Mouse (Mus musculus): ENCODE results near the gene Jam2.

Jam2 gene

GRCm38 (mm10) chr16:84774003-84774703 lies at the start of gene Jam2:
Gene Jam2 (plus strand): TSS chr16:84774123.
- peak; percentile 79 for DNase-seq

GRCm38 (mm10) chr16:84734806-84735165 lies 39.1 kb upstream of the Jam2 start:
- no peak for DNase-seq

- DNase-seq, result peak; percentile 97
These were observed 38.5 kb upstream of the Jam2 start, which contains the start of gene Mrpl39 for GRCm38 (mm10) chr16:84735166-84736105. Gene Mrpl39 (minus strand): TSS chr16:84735742.

- DNase-seq, result no peak
These were observed 36.6 kb upstream of the Jam2 start for GRCm38 (mm10) chr16:84737358-84737757.

- DNase-seq, result no peak
These were observed 29.0 kb upstream of the Jam2 start for GRCm38 (mm10) chr16:84744703-84745490.

GRCm38 (mm10) chr16:84745721-84746306 lies 28.1 kb upstream of the Jam2 start:
- no peak for DNase-seq

- DNase-seq, result no peak
These were observed 6.0 kb upstream of the Jam2 start for GRCm38 (mm10) chr16:84767956-84768355.

GRCm38 (mm10) chr16:84769182-84769581 lies 4.7 kb upstream of the Jam2 start:
- no peak for DNase-seq

- no peak for DNase-seq
These were observed 4.1 kb upstream of the Jam2 start for GRCm38 (mm10) chr16:84769619-84770464.

- DNase-seq, result no peak
These were observed 3.0 kb upstream of the Jam2 start for GRCm38 (mm10) chr16:84770891-84771290.

- peak; percentile 13 for DNase-seq
These were observed 2.5 kb upstream of the Jam2 start for GRCm38 (mm10) chr16:84771461-84771860.

GRCm38 (mm10) chr16:84772496-84773267 lies 1.2 kb upstream of the Jam2 start:
- peak; percentile 14 for DNase-seq

- DNase-seq, result no peak
These were observed 558 bp upstream of the Jam2 start for GRCm38 (mm10) chr16:84773268-84773861.

GRCm38 (mm10) chr16:84774761-84775231 lies 873 bp downstream of the Jam2 start:
- DNase-seq, result peak; percentile 32

- no peak for DNase-seq
These were observed 1.4 kb downstream of the Jam2 start for GRCm38 (mm10) chr16:84775356-84775755.

- peak; percentile 9 for DNase-seq
These were observed 2.3 kb downstream of the Jam2 start for GRCm38 (mm10) chr16:84776089-84776784.

GRCm38 (mm10) chr16:84778431-84778830 lies 4.5 kb downstream of the Jam2 start:
- DNase-seq, result no peak

GRCm38 (mm10) chr16:84778861-84779630 lies 5.1 kb downstream of the Jam2 start:
- DNase-seq, result no peak

GRCm38 (mm10) chr16:84779718-84780117 lies 5.8 kb downstream of the Jam2 start:
- DNase-seq, result no peak

All from lung, postnatal 10 days (tissue).